Comparison of ENCODE assay signal across 14 mouse cellular contexts in the genomic region with DNA sequence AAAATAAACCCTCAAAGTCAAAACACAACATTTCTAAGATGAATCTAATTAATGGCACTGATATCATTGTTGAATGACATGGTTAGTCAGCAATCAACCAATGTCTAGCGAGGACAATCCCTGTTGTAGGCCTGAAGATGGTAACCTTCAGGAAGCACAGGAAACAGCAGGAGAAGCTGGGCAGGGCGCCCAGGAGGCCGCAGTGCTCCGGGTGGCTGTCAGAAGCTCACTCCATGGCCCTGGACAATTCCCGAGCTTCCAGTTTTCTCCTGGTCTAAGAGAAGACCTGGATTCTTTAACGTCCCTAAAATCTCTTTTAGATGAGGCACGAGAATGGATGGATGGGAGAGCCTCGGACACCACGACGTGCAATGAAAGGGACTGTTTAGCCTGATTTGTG.
"Had no signal": no experiment of that assay in that cellular context is flagged by ENCODE, and none has a peak within 500 bp of the region (broad histone marks: within the 10 kb centered on the region; RNA-seq: fewer than 3 reads in every experiment).

No protein-coding gene starts in this region.

- H3K4me3 ChIP-seq: limb, embryonic 15.5 days; liver, embryonic 12.5 days; megakaryocyte, embryonic 14.5 days; midbrain, embryonic 15.5 days; neural tube, embryonic 12.5 days had no signal

- DNase-seq: kidney, postnatal 25 days; lung, embryonic 14.5 days; lung, postnatal 10 days; retina, postnatal 1 day; right cerebral cortex, postnatal 4 days; spleen, adult 18-20 months; thymus, adult 2 months; thymus, postnatal 25 days had no signal

- H3K4me1 ChIP-seq: limb, embryonic 15.5 days; liver, embryonic 12.5 days; megakaryocyte, embryonic 14.5 days; midbrain, embryonic 15.5 days; neural tube, embryonic 12.5 days had no signal

- H3K27ac ChIP-seq: limb, embryonic 15.5 days; liver, embryonic 12.5 days; macrophage; midbrain, embryonic 15.5 days; neural tube, embryonic 12.5 days had no signal

- ATAC-seq: liver, embryonic 12.5 days; midbrain, embryonic 15.5 days had no signal

- H3K27me3 ChIP-seq: limb, embryonic 15.5 days; liver, embryonic 12.5 days; megakaryocyte, embryonic 14.5 days; midbrain, embryonic 15.5 days; neural tube, embryonic 12.5 days had no signal
